Mouse (Mus musculus): ENCODE data around the gene Olfr832.
"Not testable (repeated sequence)": the region's sequence is repeated elsewhere in the genome, so short reads cannot be mapped to it uniquely, and the experiment has no call there.

GRCm38 (mm10) chr9:18907699-18908098 lies 29.2 kb upstream of the Olfr832 start:
- not testable (repeated sequence) for TF ChIP-seq EP300, CTCF (IDR thresholded peaks at IDR 0.05; ENCODE audit: low read depth)
